Mouse (Mus musculus) MEL (cell line): ENCODE measurements around the gene Tmem95. TPM values are rescaled to one million over a fixed set of nuclear protein-coding genes. Genes with fewer than 3 reads are reported as not detected.
A peak's percentile ranks its signal among the peaks of the same experiment; 100 is the strongest.

Experiments
- DNase-seq: peaks from one replicate; pipeline ENCODE4 v3.0.0; 2011; ENCODE audit warnings: low read depth, low spot score
- H3K27ac ChIP-seq: 2 replicates; pipeline ENCODE4 v1.5.1; 2012; ENCODE audit warnings: low read depth, mild to moderate bottlenecking, control low read depth, low read length, moderate library complexity; ENCODE audit not compliant: control insufficient read depth
- H3K27me3 ChIP-seq, 2 experiments: fragments of 150-350 bp in 1 of 2; sonication (generic) in 1 of 2; 2 replicates each; pipeline ENCODE4 v1.6.1; 2012; ENCODE audit warnings: low read length in 2 of 2, mild to moderate bottlenecking in 2 of 2, improper control_type of control experiment in 1 of 2, moderate library complexity in 1 of 2; ENCODE audit not compliant: insufficient read depth in 2 of 2, control insufficient read depth in 1 of 2
- H3K36me3 ChIP-seq, 2 experiments: 2 replicates each; pipeline ENCODE4 v1.6.1; 2012 to 2014; ENCODE audit warnings: low read length in 2 of 2, improper control_type of control experiment in 1 of 2, inconsistent platforms in 1 of 2, mild to moderate bottlenecking in 1 of 2; ENCODE audit not compliant: insufficient read depth in 2 of 2, control insufficient read depth in 1 of 2
- H3K4me1 ChIP-seq, 2 experiments: fragments of 150-350 bp in 1 of 2; sonication (generic) in 1 of 2; 2 replicates each; pipeline ENCODE4 v1.6.1; 2012; ENCODE audit warnings: low read length in 2 of 2, improper control_type of control experiment in 1 of 2, mild to moderate bottlenecking in 1 of 2; ENCODE audit not compliant: insufficient read depth in 2 of 2, control insufficient read depth in 1 of 2
- H3K4me3 ChIP-seq, 2 experiments: fragments of 150-350 bp in 1 of 2; sonication (generic) in 1 of 2; 2 replicates each; pipeline ENCODE4 v1.5.1; 2012; ENCODE audit warnings: low read depth in 2 of 2, low read length in 2 of 2, mild to moderate bottlenecking in 2 of 2, moderate library complexity in 2 of 2, control low read depth in 1 of 2, improper control_type of control experiment in 1 of 2; ENCODE audit not compliant: control insufficient read depth in 1 of 2, insufficient read depth in 1 of 2
- H3K79me2 ChIP-seq: 2 replicates; pipeline ENCODE4 v1.6.1; 2012; ENCODE audit warnings: mild to moderate bottlenecking, low read length, moderate library complexity; ENCODE audit not compliant: control insufficient read depth, poor library complexity, insufficient read depth
- H3K9ac ChIP-seq: 2 replicates; pipeline ENCODE4 v1.6.1; 2012; ENCODE audit warnings: low read depth, mild to moderate bottlenecking, control low read depth, low read length, moderate library complexity; ENCODE audit not compliant: control insufficient read depth, poor library complexity, severe bottlenecking
- H3K9me3 ChIP-seq: fragments of 150-350 bp; sonication (generic); replicated peaks from 2 replicates; pipeline ENCODE4 v1.6.1; 2012; ENCODE audit warnings: mild to moderate bottlenecking, low read length, improper control_type of control experiment, moderate library complexity; ENCODE audit not compliant: insufficient read depth
- BHLHE40 ChIP-seq: IDR thresholded peaks from 2 replicates; pipeline ENCODE4 v1.6.1; 2012; ENCODE audit warnings: low read depth, mild to moderate bottlenecking, inconsistent platforms, low read length, improper control_type of control experiment, borderline replicate concordance
- E2F4 ChIP-seq: IDR thresholded peaks from 2 replicates; pipeline ENCODE4 v1.6.1; 2011; ENCODE audit warnings: low read depth, low read length, improper control_type of control experiment, borderline replicate concordance
- EP300 ChIP-seq, 2 experiments: IDR thresholded peaks; 2 replicates each; pipeline ENCODE4 v1.6.1; 2011; ENCODE audit warnings: improper control_type of control experiment in 2 of 2, low read length in 2 of 2, low read depth in 1 of 2, mild to moderate bottlenecking in 1 of 2
- ETS1 ChIP-seq: IDR thresholded peaks from 2 replicates; pipeline ENCODE4 v1.6.1; 2012; ENCODE audit warnings: low read depth, mild to moderate bottlenecking, inconsistent platforms, low read length, improper control_type of control experiment, moderate library complexity
- HCFC1 ChIP-seq: IDR thresholded peaks from 2 replicates; pipeline ENCODE4 v1.6.1; 2012; ENCODE audit warnings: low read depth, mild to moderate bottlenecking, inconsistent platforms, low read length, improper control_type of control experiment, moderate library complexity
- MAFK ChIP-seq: IDR thresholded peaks from 2 replicates; pipeline ENCODE4 v1.6.1; 2011; ENCODE audit warnings: low read depth, mild to moderate bottlenecking, low read length, improper control_type of control experiment, borderline replicate concordance
- MEF2A ChIP-seq: IDR thresholded peaks from 2 replicates; pipeline ENCODE4 v1.6.1; 2014; ENCODE audit warnings: low read depth, mild to moderate bottlenecking, inconsistent platforms, low read length, improper control_type of control experiment; ENCODE audit not compliant: poor library complexity, insufficient replicate concordance, severe bottlenecking; ENCODE audit errors: extremely low read depth
- MXI1 ChIP-seq: IDR thresholded peaks from 2 replicates; pipeline ENCODE4 v1.6.1; 2011; ENCODE audit warnings: mild to moderate bottlenecking, low read depth, low read length, improper control_type of control experiment
- MYB ChIP-seq: IDR thresholded peaks from 2 replicates; pipeline ENCODE4 v1.6.1; 2011; ENCODE audit warnings: mild to moderate bottlenecking, low read depth, low read length, improper control_type of control experiment
- MYC ChIP-seq: IDR thresholded peaks from 2 replicates; pipeline ENCODE4 v1.6.1; 2011; ENCODE audit warnings: low read depth, mild to moderate bottlenecking, low read length, improper control_type of control experiment, moderate library complexity
- NRF1 ChIP-seq: IDR thresholded peaks from 2 replicates; pipeline ENCODE4 v1.6.1; 2014; ENCODE audit warnings: low read depth, mild to moderate bottlenecking, inconsistent platforms, low read length, improper control_type of control experiment, moderate library complexity; ENCODE audit not compliant: poor library complexity, insufficient read depth, severe bottlenecking
- POLR2A ChIP-seq, 2 experiments: IDR thresholded peaks; 2 replicates each; pipeline ENCODE4 v1.6.1; 2011 to 2012; ENCODE audit warnings: low read length in 2 of 2, mild to moderate bottlenecking in 2 of 2, control low read depth in 1 of 2, improper control_type of control experiment in 1 of 2, low read depth in 1 of 2, moderate library complexity in 1 of 2; ENCODE audit not compliant: control insufficient read depth in 1 of 2, insufficient read depth in 1 of 2, poor library complexity in 1 of 2
- SIN3A ChIP-seq: IDR thresholded peaks from 2 replicates; pipeline ENCODE4 v1.6.1; 2012; ENCODE audit warnings: low read length, improper control_type of control experiment, inconsistent platforms
- TAL1 ChIP-seq: IDR thresholded peaks from 2 replicates; pipeline ENCODE4 v1.6.1; 2012; ENCODE audit warnings: mild to moderate bottlenecking, inconsistent platforms, low read length, moderate library complexity, mixed read lengths
- USF2 ChIP-seq, 2 experiments: IDR thresholded peaks; 2 replicates each; pipeline ENCODE4 v1.6.1; 2011 to 2012; ENCODE audit warnings: improper control_type of control experiment in 2 of 2, low read length in 2 of 2, borderline replicate concordance in 1 of 2, inconsistent platforms in 1 of 2, low read depth in 1 of 2, mild to moderate bottlenecking in 1 of 2; ENCODE audit not compliant: insufficient read depth in 1 of 2
- ZNF384 ChIP-seq: IDR thresholded peaks from 2 replicates; pipeline ENCODE4 v1.6.1; 2012; ENCODE audit warnings: low read depth, mild to moderate bottlenecking, inconsistent platforms, low read length, improper control_type of control experiment
- polyA plus RNA-seq, 2 experiments: library from polyadenylated mRNA; stranded (reverse) in 1 of 2; unstranded in 1 of 2; fragments of >175 nt in 1 of 2; fragments of >200 nt in 1 of 2; gene quantifications; 2 replicates each; pipeline versions ENCODE4 v1.2.1 to v1.2.4; 2012; ENCODE audit warnings: low replicate concordance in 2 of 2, low read depth in 1 of 2; ENCODE audit not compliant: insufficient read length in 2 of 2, insufficient read depth in 1 of 2, missing spikeins in 1 of 2
- total RNA-seq: library from RNA; depleted of rRNA; stranded (reverse); fragments of 300-350 nt; gene quantifications from 2 replicates; pipeline ENCODE4 v1.2.3, GENCODE M21; 2012

The Tmem95 gene
- total and polyA plus RNA-seq, 3 experiments, result not detected

DNA sequence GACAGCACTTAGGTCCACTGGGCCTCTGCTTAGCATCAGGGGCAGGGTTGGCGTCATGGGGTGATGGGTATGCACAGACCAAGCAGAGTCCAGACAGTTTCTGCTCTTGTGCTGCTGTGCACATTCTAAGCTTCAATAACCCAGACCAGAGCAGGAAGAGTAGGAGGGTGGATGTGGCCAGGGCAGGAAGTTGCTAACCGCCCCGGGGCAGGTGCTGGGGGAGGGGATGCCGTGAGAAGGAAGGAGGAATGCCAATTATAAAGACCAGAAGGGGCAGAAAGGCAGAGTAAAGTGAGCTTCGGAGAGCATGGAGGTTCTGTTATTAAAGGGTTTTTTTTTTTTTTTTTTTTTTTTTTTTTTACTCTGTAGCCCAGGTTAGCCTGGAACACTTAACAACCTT is 16.9 kb upstream of the Tmem95 start (continued):
- TF ChIP-seq MYB (no peak), MYC (no peak)

DNA sequence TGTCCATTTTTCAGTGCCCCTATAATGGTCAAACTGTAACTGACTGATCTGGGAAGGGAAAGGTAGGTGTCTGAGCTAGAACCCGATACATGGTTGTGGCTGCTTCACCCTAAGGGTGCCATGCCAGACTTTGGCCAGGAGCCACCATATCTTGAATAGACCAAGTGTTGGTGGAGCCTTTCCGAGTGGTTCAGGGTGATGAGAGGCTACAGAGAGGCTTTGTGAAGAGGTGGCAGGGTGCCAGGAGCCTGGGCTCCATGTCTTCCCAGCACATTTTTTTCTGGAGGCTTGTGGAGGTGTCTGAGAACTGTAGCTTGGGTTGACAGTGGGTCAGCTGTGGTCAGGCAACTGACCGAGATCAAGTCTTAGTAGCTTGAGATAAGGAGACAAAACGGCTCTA is 13.7 kb upstream of the Tmem95 start:
- H3K9me3 ChIP-seq, result no peaks in the 10 kb centered on the region
- H3K4me1 ChIP-seq, result peaks cover 13 to 27% of the 10 kb centered on the region in 2 experiments
- peaks cover 0 to 15% of the 10 kb centered on the region in 2 experiments; a peak in 2 of 4 replicates for H3K36me3 ChIP-seq
- no peaks in the 10 kb centered on the region for H3K27me3 ChIP-seq
- TF ChIP-seq MXI1 (0 out of 2 replicates have a peak, but pooled peaks have one; percentile 38), ZNF384 (peak; percentile 5), BHLHE40 (no peak), E2F4 (no peak), NRF1 (no peak), USF2 (IDR thresholded peaks at IDR 0.05; ENCODE audit: borderline replicate concordance in 1 of 2, insufficient read depth in 1 of 2, low read depth in 1 of 2, low read length in 2 of 2) (no peak), HCFC1 (no peak), POLR2A (IDR thresholded peaks at IDR 0.05; ENCODE audit: control insufficient read depth in 1 of 2, insufficient read depth in 1 of 2, low read depth in 1 of 2, low read length in 2 of 2, poor library complexity in 1 of 2) (no peak), TAL1 (0 out of 2 replicates have a peak, but pooled peaks have one; percentile 13), MEF2A (no peak), EP300 (IDR thresholded peaks at IDR 0.05; ENCODE audit: low read depth in 1 of 2, low read length in 2 of 2) (peak; percentile 26 to 49; a peak in 3 of 4 replicates), MYC (peak; percentile 21; the same call in 1 of the 2 replicates), ETS1 (0 out of 2 replicates have a peak, but pooled peaks have one; percentile 5), MAFK (no peak), SIN3A (0 out of 2 replicates have a peak, but pooled peaks have one; percentile 24)
- H3K4me3 ChIP-seq, result no peak overlapping the region
- peak; percentile 73 for DNase-seq
- H3K27ac ChIP-seq, result no peak overlapping the region
- no peaks in the 10 kb centered on the region; the same call in none of the 2 replicates for H3K79me2 ChIP-seq
- H3K9ac ChIP-seq, result no peak overlapping the region
